Mouse (Mus musculus): ENCODE results near the gene Fam160a2. TPM values are rescaled to one million over a fixed set of nuclear protein-coding genes. Genes with fewer than 3 reads are reported as not detected.

The Fam160a2 gene
- polyA plus RNA-seq (2014; fragmentation: Nextera tagmentation; extraction: Ambion mirVana), result 30.2 and 34.0 TPM in 2 replicates

DNA sequence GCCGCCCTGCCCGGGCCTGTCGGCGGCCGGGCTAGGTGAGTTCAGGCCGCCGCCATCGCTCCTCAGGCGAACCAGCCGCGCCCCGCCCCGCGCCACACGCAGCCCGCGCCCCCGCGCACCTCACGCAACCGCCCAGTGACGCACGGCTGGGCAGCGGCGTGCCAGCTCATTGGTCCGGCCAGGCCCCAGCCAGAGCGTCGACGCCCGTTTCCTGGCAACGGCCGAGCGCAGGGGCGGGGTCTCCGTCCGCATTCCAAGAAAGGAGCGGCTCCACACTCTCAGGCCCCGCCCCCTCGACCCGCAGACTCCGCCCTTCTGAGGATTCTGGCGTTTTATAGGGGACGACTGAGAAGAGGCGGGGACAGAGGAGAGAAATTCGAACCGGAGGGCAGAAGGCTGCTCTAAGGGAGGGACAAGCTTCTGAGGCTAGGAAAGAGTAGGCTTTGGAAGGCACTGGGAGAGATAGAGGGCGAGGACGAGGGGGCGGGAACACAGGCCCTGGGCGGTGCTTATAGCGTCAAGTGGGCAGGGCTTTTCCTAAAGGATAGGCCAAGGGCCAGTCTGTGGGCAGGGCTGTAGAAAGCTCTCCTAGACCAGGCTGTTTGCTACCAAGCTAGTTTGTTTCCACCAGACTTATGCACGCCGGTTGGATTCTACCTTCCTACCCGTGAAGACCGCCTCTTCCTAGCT, at the start of gene Fam160a2:
Fam160a2 (minus strand) TSS at position 120 of the 690 bp plus-strand sequence.
- Histone ChIP-seq H3K9ac (ENCODE audit: low read length) (peak within 1 kb of the TSS; percentile 88), H3K4me3 (ENCODE audit: control insufficient read depth in 1 of 2, insufficient read depth in 1 of 2, low read depth in 1 of 2, low read length in 2 of 2) (peak within 1 kb of the TSS; percentile 67 to 75), H3K4me1 (ENCODE audit: control insufficient read depth in 2 of 2, insufficient read depth in 2 of 2, low read length in 2 of 2) (peaks cover 0 to 12% of the 10 kb centered on the region in 2 experiments; a peak in 3 of 4 replicates), H3K4me2 (ENCODE audit: low read length) (peak within 1 kb of the TSS; percentile 83), H3K9me3 (ENCODE audit: control insufficient read depth, low read length) (no peaks in the 10 kb centered on the region), H3K36me3 (ENCODE audit: control insufficient read depth, insufficient read depth, low read length) (peaks cover 6% of the 10 kb centered on the region; the same call in 1 of the 2 replicates), H3K27ac (replicated peaks in 1 of 2; ENCODE audit: control insufficient read depth in 1 of 2, insufficient read depth in 1 of 2, low read depth in 2 of 2, low read length in 2 of 2) (peak within 1 kb of the TSS; percentile 90 to 91), H3K27me3 (ENCODE audit: control insufficient read depth, insufficient read depth, low read length) (no peaks in the 10 kb centered on the region)
- peak; percentile 99 for ATAC-seq (ENCODE audit: insufficient number of reproducible peaks, insufficient read depth, low FRiP score, low read depth)
- under 1% methylated on average over 47 of the region's 55 CpGs for WGBS

DNA sequence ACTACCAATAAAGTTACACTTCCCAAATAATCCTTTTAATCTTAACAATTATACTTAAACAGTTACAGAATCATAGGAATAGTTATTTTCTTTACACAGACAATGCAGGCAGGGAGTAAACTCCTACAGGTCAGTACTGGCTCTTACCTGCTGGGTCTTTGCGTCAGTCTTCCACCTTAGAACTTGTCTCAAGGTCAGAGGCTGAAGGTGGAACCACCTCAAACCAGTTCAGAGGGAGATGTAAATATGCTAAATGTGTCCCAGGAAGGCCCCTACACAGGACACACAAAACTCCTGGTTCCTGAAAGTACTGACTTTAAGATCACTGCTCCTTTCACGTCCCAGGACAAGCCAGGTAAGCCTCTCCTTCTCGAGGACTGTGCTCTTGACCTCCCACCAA, 45.2 kb upstream of the Fam160a2 start:
- Histone ChIP-seq H3K36me3 (ENCODE audit: control insufficient read depth, insufficient read depth, low read length) (no peaks in the 10 kb centered on the region), H3K27me3 (ENCODE audit: control insufficient read depth, insufficient read depth, low read length) (no peaks in the 10 kb centered on the region), H3K27ac (replicated peaks in 1 of 2; ENCODE audit: control insufficient read depth in 1 of 2, insufficient read depth in 1 of 2, low read depth in 2 of 2, low read length in 2 of 2) (no peak overlapping the region), H3K4me3 (ENCODE audit: control insufficient read depth in 1 of 2, insufficient read depth in 1 of 2, low read depth in 1 of 2, low read length in 2 of 2) (no peak overlapping the region), H3K9ac (ENCODE audit: low read length) (no peak overlapping the region), H3K9me3 (ENCODE audit: control insufficient read depth, low read length) (no peaks in the 10 kb centered on the region), H3K4me2 (ENCODE audit: low read length) (no peak overlapping the region), H3K4me1 (ENCODE audit: control insufficient read depth in 2 of 2, insufficient read depth in 2 of 2, low read length in 2 of 2) (no peaks in the 10 kb centered on the region)
- WGBS, result 70% methylated on average over 3 of the region's 3 CpGs
- no peak for ATAC-seq (ENCODE audit: insufficient number of reproducible peaks, insufficient read depth, low FRiP score, low read depth)

DNA sequence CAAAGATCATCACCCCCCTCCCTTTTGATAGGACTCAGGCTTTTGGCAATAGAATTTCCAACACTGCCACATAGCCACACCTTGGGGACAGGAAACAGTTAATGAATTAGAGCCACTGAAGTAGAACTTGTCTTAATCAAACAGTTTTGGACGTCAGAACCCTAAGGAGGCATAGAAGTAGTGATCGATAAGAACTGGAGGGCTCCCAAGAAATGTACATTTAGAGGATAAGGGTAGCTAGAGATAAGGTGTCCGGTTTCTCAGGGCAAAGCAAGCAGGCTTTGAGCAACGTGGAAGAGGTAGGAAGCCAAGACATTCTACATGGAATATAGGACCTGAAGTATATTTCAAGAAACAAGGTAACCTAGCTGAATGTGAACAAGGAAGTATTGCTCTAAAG, 41.6 kb upstream of the Fam160a2 start:
- no peak for ATAC-seq (ENCODE audit: insufficient number of reproducible peaks, insufficient read depth, low FRiP score, low read depth)
- no peak overlapping the region for H3K4me3 ChIP-seq (ENCODE audit: control insufficient read depth in 1 of 2, insufficient read depth in 1 of 2, low read depth in 1 of 2, low read length in 2 of 2)
- no peaks in the 10 kb centered on the region for H3K27me3 ChIP-seq (ENCODE audit: control insufficient read depth, insufficient read depth, low read length)
- 37% methylated on average over 4 of the region's 4 CpGs for WGBS
- no peaks in the 10 kb centered on the region for H3K9me3 ChIP-seq (ENCODE audit: control insufficient read depth, low read length)
- no peak overlapping the region for H3K4me2 ChIP-seq (ENCODE audit: low read length)
- H3K9ac ChIP-seq (ENCODE audit: low read length), result no peak overlapping the region
- H3K27ac ChIP-seq (replicated peaks in 1 of 2; ENCODE audit: control insufficient read depth in 1 of 2, insufficient read depth in 1 of 2, low read depth in 2 of 2, low read length in 2 of 2), result no peak overlapping the region
- H3K4me1 ChIP-seq (ENCODE audit: control insufficient read depth in 2 of 2, insufficient read depth in 2 of 2, low read length in 2 of 2), result peaks cover 7 to 8% of the 10 kb centered on the region in 2 experiments; a peak in 3 of 4 replicates
- no peaks in the 10 kb centered on the region for H3K36me3 ChIP-seq (ENCODE audit: control insufficient read depth, insufficient read depth, low read length)

DNA sequence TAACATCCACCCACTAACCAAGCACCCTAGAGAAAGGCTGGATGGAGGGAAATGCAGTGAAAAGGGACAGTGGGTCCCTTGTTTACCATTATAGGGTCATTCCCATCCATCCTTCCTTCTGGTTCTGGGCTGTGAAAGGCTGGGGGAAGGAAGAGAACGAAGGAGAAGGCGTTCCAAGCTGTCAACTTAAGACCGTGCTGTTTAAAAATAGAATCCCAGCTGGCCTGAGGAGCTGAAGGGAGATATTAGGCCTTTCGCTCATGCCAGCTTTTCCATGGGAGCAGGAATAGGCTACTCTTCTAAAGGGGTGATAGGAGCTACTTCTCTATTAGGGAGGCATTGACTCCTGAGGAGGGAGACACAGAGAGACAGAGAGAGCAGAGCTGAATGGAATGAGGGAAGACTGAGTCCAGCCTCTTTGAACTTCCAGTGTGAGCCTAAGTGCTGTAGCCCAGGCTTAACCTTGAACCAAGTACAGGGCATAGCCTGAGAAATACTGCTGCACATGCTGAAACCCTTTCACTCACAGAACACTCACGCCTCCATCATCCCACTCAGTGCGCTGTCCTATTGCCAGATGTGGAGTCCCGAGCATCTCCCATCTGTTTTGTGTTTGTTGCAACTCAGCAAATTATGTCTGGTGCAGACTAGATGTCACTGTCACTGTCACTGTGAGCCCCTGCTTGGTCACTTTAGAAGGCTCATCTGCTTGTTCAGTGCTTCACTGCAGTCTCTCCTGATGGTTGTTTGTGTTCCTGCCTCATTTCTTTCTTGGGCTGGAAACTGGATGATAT, 38.3 kb upstream of the Fam160a2 start:
- H3K4me1 ChIP-seq (ENCODE audit: control insufficient read depth in 2 of 2, insufficient read depth in 2 of 2, low read length in 2 of 2), result peaks cover 7 to 8% of the 10 kb centered on the region in 2 experiments; a peak in 3 of 4 replicates
- no peaks in the 10 kb centered on the region for H3K36me3 ChIP-seq (ENCODE audit: control insufficient read depth, insufficient read depth, low read length)
- no peak overlapping the region for H3K9ac ChIP-seq (ENCODE audit: low read length)
- no peaks in the 10 kb centered on the region for H3K9me3 ChIP-seq (ENCODE audit: control insufficient read depth, low read length)
- no peak overlapping the region for H3K4me3 ChIP-seq (ENCODE audit: control insufficient read depth in 1 of 2, insufficient read depth in 1 of 2, low read depth in 1 of 2, low read length in 2 of 2)
- H3K27ac ChIP-seq (replicated peaks in 1 of 2; ENCODE audit: control insufficient read depth in 1 of 2, insufficient read depth in 1 of 2, low read depth in 2 of 2, low read length in 2 of 2), result no peak overlapping the region
- WGBS, result 44% methylated on average over 7 of the region's 7 CpGs
- no peak for ATAC-seq (ENCODE audit: insufficient number of reproducible peaks, insufficient read depth, low FRiP score, low read depth)
- H3K27me3 ChIP-seq (ENCODE audit: control insufficient read depth, insufficient read depth, low read length), result no peaks in the 10 kb centered on the region
- H3K4me2 ChIP-seq (ENCODE audit: low read length), result no peak overlapping the region

DNA sequence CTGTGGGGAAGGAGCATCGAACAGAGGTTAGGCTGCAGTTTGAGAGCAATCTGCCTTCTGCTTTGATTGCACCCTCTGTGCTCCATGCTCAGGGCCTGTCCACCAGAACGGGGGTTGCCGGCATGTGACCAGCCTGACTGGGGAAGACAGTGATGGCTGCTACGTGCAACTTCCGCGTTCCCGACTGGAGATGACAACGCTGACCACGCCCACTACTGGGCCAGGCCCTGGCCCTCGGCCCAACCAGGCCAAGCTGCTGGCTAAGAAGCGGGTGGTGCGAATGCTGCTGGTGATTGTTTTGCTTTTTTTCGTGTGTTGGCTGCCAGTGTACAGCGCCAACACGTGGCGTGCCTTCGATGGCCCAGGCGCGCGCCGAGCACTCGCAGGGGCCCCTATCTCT, 34.9 kb upstream of the Fam160a2 start:
- no peak overlapping the region for H3K4me3 ChIP-seq (ENCODE audit: control insufficient read depth in 1 of 2, insufficient read depth in 1 of 2, low read depth in 1 of 2, low read length in 2 of 2)
- peaks cover 7 to 8% of the 10 kb centered on the region in 2 experiments; a peak in 3 of 4 replicates for H3K4me1 ChIP-seq (ENCODE audit: control insufficient read depth in 2 of 2, insufficient read depth in 2 of 2, low read length in 2 of 2)
- no peaks in the 10 kb centered on the region for H3K36me3 ChIP-seq (ENCODE audit: control insufficient read depth, insufficient read depth, low read length)
- no peak overlapping the region for H3K27ac ChIP-seq (replicated peaks in 1 of 2; ENCODE audit: control insufficient read depth in 1 of 2, insufficient read depth in 1 of 2, low read depth in 2 of 2, low read length in 2 of 2)
- no peaks in the 10 kb centered on the region for H3K9me3 ChIP-seq (ENCODE audit: control insufficient read depth, low read length)
- H3K4me2 ChIP-seq (ENCODE audit: low read length), result no peak overlapping the region
- H3K9ac ChIP-seq (ENCODE audit: low read length), result no peak overlapping the region
- WGBS, result 74% methylated on average over 22 of the region's 22 CpGs
- no peak; the same call in 1 of the 2 replicates for ATAC-seq (ENCODE audit: insufficient number of reproducible peaks, insufficient read depth, low FRiP score, low read depth)
- H3K27me3 ChIP-seq (ENCODE audit: control insufficient read depth, insufficient read depth, low read length), result no peaks in the 10 kb centered on the region

DNA sequence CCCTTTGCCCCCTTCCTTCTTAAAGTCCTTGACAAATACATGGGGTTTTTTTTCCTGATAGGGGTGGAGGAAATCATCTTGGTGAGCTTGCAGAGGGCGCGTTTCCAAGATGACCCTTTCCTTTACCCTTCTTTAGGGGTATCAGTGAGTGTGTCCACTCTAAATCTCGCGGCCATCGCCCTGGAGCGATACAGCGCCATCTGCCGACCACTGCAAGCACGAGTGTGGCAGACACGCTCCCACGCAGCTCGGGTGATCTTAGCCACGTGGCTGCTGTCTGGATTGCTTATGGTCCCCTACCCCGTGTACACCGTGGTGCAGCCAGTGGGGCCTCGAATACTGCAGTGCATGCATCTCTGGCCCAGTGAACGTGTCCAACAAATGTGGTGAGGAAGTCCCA, 34.0 kb upstream of the Fam160a2 start:
- Histone ChIP-seq H3K4me2 (ENCODE audit: low read length) (no peak overlapping the region), H3K36me3 (ENCODE audit: control insufficient read depth, insufficient read depth, low read length) (no peaks in the 10 kb centered on the region), H3K4me1 (ENCODE audit: control insufficient read depth in 2 of 2, insufficient read depth in 2 of 2, low read length in 2 of 2) (peaks cover 7 to 8% of the 10 kb centered on the region in 2 experiments; a peak in 3 of 4 replicates), H3K27me3 (ENCODE audit: control insufficient read depth, insufficient read depth, low read length) (peaks cover 4% of the 10 kb centered on the region; the same call in 1 of the 2 replicates), H3K9me3 (ENCODE audit: control insufficient read depth, low read length) (no peaks in the 10 kb centered on the region), H3K9ac (ENCODE audit: low read length) (no peak overlapping the region), H3K4me3 (ENCODE audit: control insufficient read depth in 1 of 2, insufficient read depth in 1 of 2, low read depth in 1 of 2, low read length in 2 of 2) (no peak overlapping the region), H3K27ac (replicated peaks in 1 of 2; ENCODE audit: control insufficient read depth in 1 of 2, insufficient read depth in 1 of 2, low read depth in 2 of 2, low read length in 2 of 2) (no peak overlapping the region)
- no peak for ATAC-seq (ENCODE audit: insufficient number of reproducible peaks, insufficient read depth, low FRiP score, low read depth)
- WGBS, result 73% methylated on average over 16 of the region's 17 CpGs

DNA sequence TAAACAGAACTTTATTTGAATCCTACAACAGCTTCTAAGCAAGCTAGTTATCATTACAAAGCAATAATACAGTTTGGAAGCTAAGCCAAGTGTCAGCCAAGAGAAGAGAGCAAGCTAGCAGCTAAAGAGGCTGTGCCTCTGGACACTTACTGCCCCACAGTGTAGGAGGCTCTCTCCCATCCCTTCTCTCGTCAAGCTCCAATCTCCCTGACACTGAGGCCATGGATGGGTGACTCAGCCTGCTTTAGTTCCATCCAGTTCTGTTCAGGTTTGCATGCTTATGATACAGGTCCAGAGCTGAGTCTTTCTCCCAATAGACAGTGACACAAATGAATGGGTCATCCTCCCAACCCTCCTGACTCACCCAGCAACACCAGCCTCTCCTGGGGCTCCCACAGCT, 32.2 kb upstream of the Fam160a2 start:
- Histone ChIP-seq H3K27me3 (ENCODE audit: control insufficient read depth, insufficient read depth, low read length) (peaks cover 9% of the 10 kb centered on the region; the same call in 1 of the 2 replicates), H3K4me1 (ENCODE audit: control insufficient read depth in 2 of 2, insufficient read depth in 2 of 2, low read length in 2 of 2) (no peaks in the 10 kb centered on the region), H3K4me2 (ENCODE audit: low read length) (no peak overlapping the region), H3K27ac (replicated peaks in 1 of 2; ENCODE audit: control insufficient read depth in 1 of 2, insufficient read depth in 1 of 2, low read depth in 2 of 2, low read length in 2 of 2) (no peak overlapping the region), H3K9ac (ENCODE audit: low read length) (no peak overlapping the region), H3K4me3 (ENCODE audit: control insufficient read depth in 1 of 2, insufficient read depth in 1 of 2, low read depth in 1 of 2, low read length in 2 of 2) (no peak overlapping the region), H3K36me3 (ENCODE audit: control insufficient read depth, insufficient read depth, low read length) (no peaks in the 10 kb centered on the region), H3K9me3 (ENCODE audit: control insufficient read depth, low read length) (no peaks in the 10 kb centered on the region)
- ATAC-seq (ENCODE audit: insufficient number of reproducible peaks, insufficient read depth, low FRiP score, low read depth), result no peak
- 23% methylated on average over 1 of the region's 1 CpGs for WGBS
